Mouse (Mus musculus): ENCODE measurements at regions not wholly inside any gene's neighbourhood (a gene's known extent, or its start where the extent isn't known, plus 50 kb on each side); places are given as distances from the start of the nearest gene placed in this dataset.

DNA sequence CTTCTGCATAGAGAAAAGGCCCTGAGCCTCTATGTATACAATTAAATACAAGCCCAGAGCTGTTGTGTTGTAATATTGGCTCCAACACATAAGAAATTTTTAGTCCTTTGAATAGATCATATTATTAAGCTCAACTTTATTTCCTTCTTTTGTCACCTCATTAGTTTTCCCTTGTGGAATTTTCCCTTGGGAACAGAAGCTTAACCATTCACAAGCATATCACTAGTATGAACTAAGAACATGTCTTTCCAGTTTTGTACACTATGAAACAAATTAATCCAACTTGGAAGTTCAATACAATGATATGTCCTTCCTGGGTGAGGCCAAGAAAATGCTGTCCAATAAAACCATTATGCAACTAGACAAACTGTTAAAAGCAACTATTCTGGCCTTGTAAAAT, 720.9 kb upstream of the 4930412O13Rik start:
- TF ChIP-seq CTCF (IDR thresholded peaks at IDR 0.05): no peak
- TF ChIP-seq EP300 (IDR thresholded peaks at IDR 0.05): no peak
